In the genomic region with DNA sequence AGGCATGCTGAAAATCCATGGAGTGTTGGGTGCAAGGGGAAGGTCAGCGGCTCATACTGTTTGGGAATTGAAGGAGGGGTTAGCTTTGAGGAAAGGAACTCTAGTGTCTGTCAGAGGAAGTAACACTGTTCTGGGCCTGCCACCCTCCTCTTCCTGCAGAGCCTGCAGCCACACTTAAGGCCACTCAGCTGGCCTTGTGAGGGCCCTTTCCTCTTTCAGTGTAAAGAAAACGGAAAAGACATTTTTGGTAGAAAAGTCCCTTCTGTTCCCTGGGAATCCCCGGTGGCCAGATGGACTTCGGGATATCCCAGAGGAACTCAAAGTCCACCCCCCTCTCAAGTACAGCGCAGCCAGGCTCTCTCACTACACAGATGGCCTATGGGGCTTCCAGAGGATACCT, we compare ENCODE assay signal across 17 mouse cellular contexts. TPM values are rescaled to one million over a fixed set of nuclear protein-coding genes. Genes with fewer than 3 reads are reported as not detected.
DNase-seq lines count a peak whose midpoint lies in the region; ATAC-seq and TF ChIP-seq lines count a peak whose summit lies in the region.
"Had no signal": no experiment of that assay in that cellular context is flagged by ENCODE, and none has a peak within 500 bp of the region (broad histone marks: within the 10 kb centered on the region; RNA-seq: fewer than 3 reads in every experiment).

No protein-coding gene starts in this region.

- WGBS in kidney, adult 2 months, result 58% methylated on average over 5 of the region's 5 CpGs
- WGBS in kidney, embryonic 14.5 days, result 74% methylated on average over 5 of the region's 5 CpGs
- 77% methylated on average over 5 of the region's 5 CpGs for WGBS in stomach, embryonic 16.5 days
- WGBS in stomach, postnatal 0 days, result 60% methylated on average over 5 of the region's 5 CpGs

- H3K36me3 ChIP-seq in kidney, adult 2 months (ENCODE audit: control insufficient read depth, insufficient read depth, low read length), result no peaks in the 10 kb centered on the region; the same call in 1 of the 2 replicates
- H3K36me3 ChIP-seq in kidney, embryonic 14.5 days (ENCODE audit: control insufficient read depth, insufficient read depth, low read length), result peaks cover 24% of the 10 kb centered on the region
- no peaks in the 10 kb centered on the region; the same call in 1 of the 2 replicates for H3K36me3 ChIP-seq in stomach, embryonic 16.5 days (ENCODE audit: control insufficient read depth, insufficient read depth, low read length)
- peaks cover 16% of the 10 kb centered on the region for H3K36me3 ChIP-seq in stomach, postnatal 0 days (ENCODE audit: control insufficient read depth, insufficient read depth, low read length)

- no peak for TF ChIP-seq POLR2A in kidney, adult 2 months (IDR thresholded peaks at IDR 0.05; ENCODE audit: low read depth, low read length)

- no peak overlapping the region for H3K9ac ChIP-seq in kidney, embryonic 14.5 days (ENCODE audit: low read depth, low read length)
- 0 out of 2 replicates have a peak overlapping the region, but pooled peaks have one; percentile 19 for H3K9ac ChIP-seq in stomach, embryonic 16.5 days (ENCODE audit: low read length)
- H3K9ac ChIP-seq in stomach, postnatal 0 days (ENCODE audit: low read length), result no peak overlapping the region
- H3K9ac ChIP-seq: embryonic facial prominence, embryonic 13.5 days; neural tube, embryonic 15.5 days had no signal

- H3K27ac ChIP-seq in kidney, adult 2 months (ENCODE audit: insufficient read depth, low read depth, low read length), result no peak overlapping the region
- no peak overlapping the region for H3K27ac ChIP-seq in kidney, embryonic 14.5 days (ENCODE audit: low read depth, low read length)
- no peak overlapping the region for H3K27ac ChIP-seq in stomach, embryonic 16.5 days (ENCODE audit: low read length)
- H3K27ac ChIP-seq in stomach, postnatal 0 days (replicated peaks), result no peak overlapping the region
- H3K27ac ChIP-seq: embryonic facial prominence, embryonic 13.5 days; neural tube, embryonic 15.5 days had no signal

- no peak for TF ChIP-seq EP300 in stomach, postnatal 0 days (optimal IDR thresholded peaks at IDR 0.05)

- ATAC-seq in kidney, embryonic 14.5 days (ENCODE audit: low FRiP score, low TSS enrichment), result no peak
- no peak for ATAC-seq in stomach, embryonic 16.5 days (ENCODE audit: insufficient read depth, low FRiP score)
- no peak for ATAC-seq in stomach, postnatal 0 days (ENCODE audit: low FRiP score, low TSS enrichment)

- peak; percentile 24 for DNase-seq in kidney, adult 2 months
- no peak for DNase-seq in stomach, postnatal 0 days (ENCODE audit: low spot score)
- peak; percentile 12 to 21 for DNase-seq in kidney, postnatal 4 days
- DNase-seq in adrenal gland, adult 2 months, result no peak
- no peak for DNase-seq in thymus, postnatal 10 days (ENCODE audit: low spot score in 2 of 2)
- DNase-seq: adrenal gland, adult 8-10 months; left cerebral cortex, postnatal 4 days; thymus, postnatal 36 days had no signal

- TF ChIP-seq CTCF in kidney, adult 2 months (conservative IDR thresholded peaks at IDR 0.05; ENCODE audit: insufficient read depth, insufficient read length, low read depth, low read length), result no peak
- TF ChIP-seq CTCF in stomach, postnatal 0 days (IDR thresholded peaks at IDR 0.05; ENCODE audit: low read depth), result no peak

- no peak overlapping the region for H3K4me3 ChIP-seq in kidney, adult 2 months (ENCODE audit: insufficient read depth, low read depth, low read length)
- no peak overlapping the region for H3K4me3 ChIP-seq in kidney, embryonic 14.5 days (ENCODE audit: low read length)
- H3K4me3 ChIP-seq in stomach, embryonic 16.5 days (replicated peaks; ENCODE audit: low read length), result no peak overlapping the region
- no peak overlapping the region for H3K4me3 ChIP-seq in stomach, postnatal 0 days (ENCODE audit: low read depth, low read length)
- H3K4me3 ChIP-seq: embryonic facial prominence, embryonic 13.5 days; neural tube, embryonic 15.5 days had no signal

- H3K4me1 ChIP-seq in kidney, adult 2 months (ENCODE audit: control insufficient read depth, insufficient read depth, low read length), result peaks cover 3% of the 10 kb centered on the region; the same call in 1 of the 2 replicates
- H3K4me1 ChIP-seq in kidney, embryonic 14.5 days (ENCODE audit: control insufficient read depth, insufficient read depth, low read length), result peaks cover 8% of the 10 kb centered on the region; the same call in 1 of the 2 replicates
- peaks cover 8% of the 10 kb centered on the region for H3K4me1 ChIP-seq in stomach, embryonic 16.5 days (ENCODE audit: control insufficient read depth, insufficient read depth, low read length)
- peaks cover 4% of the 10 kb centered on the region; the same call in 1 of the 2 replicates for H3K4me1 ChIP-seq in stomach, postnatal 0 days (replicated peaks; ENCODE audit: control insufficient read depth, insufficient read depth)

- H3K4me2 ChIP-seq in kidney, embryonic 14.5 days (replicated peaks; ENCODE audit: low read depth, low read length), result no peak overlapping the region
- no peak overlapping the region for H3K4me2 ChIP-seq in stomach, embryonic 16.5 days (ENCODE audit: low read depth, low read length)
- no peak overlapping the region for H3K4me2 ChIP-seq in stomach, postnatal 0 days (replicated peaks; ENCODE audit: low read depth)
- H3K4me2 ChIP-seq: embryonic facial prominence, embryonic 13.5 days; neural tube, embryonic 15.5 days had no signal

- no peaks in the 10 kb centered on the region for H3K27me3 ChIP-seq in kidney, adult 2 months (replicated peaks; ENCODE audit: control insufficient read depth, insufficient read depth, low read length)
- H3K27me3 ChIP-seq in kidney, embryonic 14.5 days (ENCODE audit: control insufficient read depth, insufficient read depth, low read length), result no peaks in the 10 kb centered on the region
- H3K27me3 ChIP-seq in stomach, embryonic 16.5 days (ENCODE audit: control insufficient read depth, insufficient read depth, low read length), result no peaks in the 10 kb centered on the region
- no peaks in the 10 kb centered on the region for H3K27me3 ChIP-seq in stomach, postnatal 0 days (ENCODE audit: control insufficient read depth, insufficient read depth, low read length)
- H3K27me3 ChIP-seq: CH12.LX; neural tube, embryonic 15.5 days had no signal

- H3K9me3 ChIP-seq in kidney, embryonic 14.5 days (ENCODE audit: control insufficient read depth, low read length), result no peaks in the 10 kb centered on the region
- no peaks in the 10 kb centered on the region for H3K9me3 ChIP-seq in stomach, embryonic 16.5 days (replicated peaks; ENCODE audit: control insufficient read depth, low read length)
- H3K9me3 ChIP-seq in stomach, postnatal 0 days (ENCODE audit: control insufficient read depth, low read length), result no peaks in the 10 kb centered on the region
- H3K9me3 ChIP-seq: embryonic facial prominence, embryonic 13.5 days; neural tube, embryonic 15.5 days had no signal

RNA-seq across cellular contexts. Expression of a gene that starts 2.6 kb away (rescaled TPM):
- 17.8 and 18.5 TPM in 2 replicates for polyA plus RNA-seq in kidney, adult 2 months (2012; rRNA removed)
- 9.4 and 9.9 TPM in 2 replicates for polyA plus RNA-seq in kidney, embryonic 14.5 days (2014; fragmentation: Nextera tagmentation; extraction: Ambion mirVana)
- 11.8 and 12.9 TPM in 2 replicates for polyA plus RNA-seq in stomach, embryonic 16.5 days (2015; fragmentation: Nextera tagmentation; extraction: Ambion mirVana)
- polyA plus RNA-seq in stomach, postnatal 0 days (2015; fragmentation: Nextera tagmentation; extraction: Ambion mirVana), result 7.5 and 8.1 TPM in 2 replicates
- 10 to 100 TPM; 11.0 to 13.2 TPM for total RNA-seq in adrenal gland, adult 2 months (2021)
- 37.9 and 39.5 TPM in 2 replicates for polyA plus RNA-seq in adrenal gland, adult 2 months (2012; rRNA removed)

RNA-seq across cellular contexts. Expression of a gene that starts 8.5 kb away (rescaled TPM):
- 30.6 and 33.8 TPM in 2 replicates for polyA plus RNA-seq in kidney, adult 2 months (2012; rRNA removed)
- 17.6 and 19.6 TPM in 2 replicates for polyA plus RNA-seq in kidney, embryonic 14.5 days (2014; fragmentation: Nextera tagmentation; extraction: Ambion mirVana)
- 42.4 and 42.5 TPM in 2 replicates for polyA plus RNA-seq in stomach, embryonic 16.5 days (2015; fragmentation: Nextera tagmentation; extraction: Ambion mirVana)
- 11.6 and 15.1 TPM in 2 replicates for polyA plus RNA-seq in stomach, postnatal 0 days (2015; fragmentation: Nextera tagmentation; extraction: Ambion mirVana)
- 10 to 100 TPM; 36.4 to 41.6 TPM for total RNA-seq in adrenal gland, adult 2 months (2021)
- polyA plus RNA-seq in adrenal gland, adult 2 months (2012; rRNA removed), result 47.0 and 60.2 TPM in 2 replicates

RNA-seq across cellular contexts. Expression of a gene that starts 45.9 kb away (rescaled TPM):
- polyA plus RNA-seq in kidney, adult 2 months (2012; rRNA removed), result 35.0 and 43.2 TPM in 2 replicates
- polyA plus RNA-seq in kidney, embryonic 14.5 days (2014; fragmentation: Nextera tagmentation; extraction: Ambion mirVana), result 55.8 and 63.5 TPM in 2 replicates
- 33.7 and 36.2 TPM in 2 replicates for polyA plus RNA-seq in stomach, embryonic 16.5 days (2015; fragmentation: Nextera tagmentation; extraction: Ambion mirVana)
- polyA plus RNA-seq in stomach, postnatal 0 days (2015; fragmentation: Nextera tagmentation; extraction: Ambion mirVana), result 30.4 and 30.6 TPM in 2 replicates
- total RNA-seq in adrenal gland, adult 2 months (2021), result 10 to 100 TPM; 41.9 to 72.8 TPM
- polyA plus RNA-seq in adrenal gland, adult 2 months (2012; rRNA removed), result 90.6 and 92.6 TPM in 2 replicates

RNA-seq across cellular contexts. Expression of a gene that starts 49.7 kb away (rescaled TPM):
- polyA plus RNA-seq in kidney, adult 2 months (2012; rRNA removed), result 0.47 and 0.49 TPM in 2 replicates
- polyA plus RNA-seq in kidney, embryonic 14.5 days (2014; fragmentation: Nextera tagmentation; extraction: Ambion mirVana), result 0.26 TPM in 1 of 2 replicates, not detected in the other
- 0.28 TPM in 1 of 2 replicates, not detected in the other for polyA plus RNA-seq in stomach, embryonic 16.5 days (2015; fragmentation: Nextera tagmentation; extraction: Ambion mirVana)
- polyA plus RNA-seq in stomach, postnatal 0 days (2015; fragmentation: Nextera tagmentation; extraction: Ambion mirVana), result 0.21 TPM in 2 replicates
- 1 to 10 TPM; 1.6 to 6.5 TPM for total RNA-seq in adrenal gland, adult 2 months (2021)
- 0.38 and 1.1 TPM in 2 replicates for polyA plus RNA-seq in adrenal gland, adult 2 months (2012; rRNA removed)
- total RNA-seq: layer of hippocampus, postnatal 14 days; monocyte, adult 5-6 weeks had no signal

RNA-seq across cellular contexts. Expression of a gene that starts 53.7 kb away (rescaled TPM):
- polyA plus RNA-seq in kidney, adult 2 months (2012; rRNA removed), result 0.07 TPM in 1 of 2 replicates, not detected in the other
- polyA plus RNA-seq in kidney, embryonic 14.5 days (2014; fragmentation: Nextera tagmentation; extraction: Ambion mirVana), result not detected in 2 replicates
- polyA plus RNA-seq in stomach, embryonic 16.5 days (2015; fragmentation: Nextera tagmentation; extraction: Ambion mirVana), result not detected in 2 replicates
- not detected in 2 replicates for polyA plus RNA-seq in stomach, postnatal 0 days (2015; fragmentation: Nextera tagmentation; extraction: Ambion mirVana)
- not detected for total RNA-seq in adrenal gland, adult 2 months (2021)
- polyA plus RNA-seq in adrenal gland, adult 2 months (2012; rRNA removed), result 0.10 TPM in 1 of 2 replicates, not detected in the other
- total RNA-seq: adrenal gland, adult 8-10 months; CH12.LX; monocyte, adult 5-6 weeks had no signal
- polyA plus RNA-seq: embryonic facial prominence, embryonic 13.5 days; forebrain, embryonic 11.5 days; heart, embryonic 14.5 days had no signal

Comparison
In these comparisons a context has a peak if more than half of its experiments do, and no peak if none do; other contexts are left out.
1. DNase-seq: peak in kidney, adult 2 months (single experiment) and kidney, postnatal 4 days (2 of 2); none in stomach, postnatal 0 days (single experiment), adrenal gland, adult 2 months (single experiment) and thymus, postnatal 10 days (0 of 2).